Mouse (Mus musculus) E14TG2a.4 (cell line): ENCODE data around the gene Mrgbp.

ENCODE experiments used
- CTCF ChIP-seq: conservative IDR thresholded peaks from 2 replicates; pipeline ENCODE4 v1.5.1; 2014; ENCODE audit warnings: low read length
- NANOG ChIP-seq: IDR thresholded peaks from 2 replicates; pipeline ENCODE4 v1.6.1; 2014; ENCODE audit warnings: borderline replicate concordance, low read length, mixed read lengths

- no peak for TF ChIP-seq CTCF
- TF ChIP-seq NANOG = no peak
These were observed 25.9 kb upstream of the Mrgbp start for GRCm38 (mm10) chr2:180555219-180555618.
